Mouse (Mus musculus) kidney, adult 2 months (tissue): ENCODE measurements at regions not wholly inside any gene's neighbourhood (a gene's known extent, or its start where the extent isn't known, plus 50 kb on each side); places are given as distances from the start of the nearest gene placed in this dataset.

Experiments
- CTCF ChIP-seq: fragments of 200-500 bp; conservative IDR thresholded peaks from 2 replicates; pipeline ENCODE4 v1.5.1; 2011; ENCODE audit warnings: low read depth, mild to moderate bottlenecking, control low read depth, low read length, moderate library complexity, mixed read lengths; ENCODE audit not compliant: insufficient read depth, insufficient read length
- POLR2A ChIP-seq: fragments of 200-500 bp; IDR thresholded peaks from one replicate; pipeline ENCODE4 v1.6.1; 2011; ENCODE audit warnings: low read depth, low read length, control low read depth

DNA sequence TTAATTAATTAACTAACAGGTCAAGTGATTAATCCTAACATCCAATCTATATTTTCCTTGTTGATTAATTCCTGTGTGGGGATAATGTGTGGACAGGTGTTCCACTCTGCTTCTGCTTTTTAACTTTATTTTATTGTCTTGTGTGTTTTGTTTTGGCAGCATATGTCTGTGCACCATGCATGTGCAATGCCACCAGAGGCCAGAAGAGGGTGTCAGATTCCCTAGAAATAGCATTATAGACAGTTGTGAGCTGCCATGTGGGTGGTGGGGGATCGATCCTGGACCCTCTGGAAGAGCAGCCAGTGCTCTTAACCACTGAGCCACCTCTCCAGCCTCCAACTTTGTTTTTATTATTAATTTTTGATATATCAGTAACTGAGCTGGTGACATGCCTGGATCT is 65.6 kb downstream of the En1 start:
- no peak for TF ChIP-seq POLR2A
- TF ChIP-seq CTCF = 0 out of 2 replicates have a peak, but pooled peaks have one; percentile 17
